Mouse (Mus musculus): ENCODE data around the gene Rpl7a.
"Not testable (repeated sequence)": the region's sequence is repeated elsewhere in the genome, so short reads cannot be mapped to it uniquely, and the experiment has no call there.

Rpl7a gene

DNA sequence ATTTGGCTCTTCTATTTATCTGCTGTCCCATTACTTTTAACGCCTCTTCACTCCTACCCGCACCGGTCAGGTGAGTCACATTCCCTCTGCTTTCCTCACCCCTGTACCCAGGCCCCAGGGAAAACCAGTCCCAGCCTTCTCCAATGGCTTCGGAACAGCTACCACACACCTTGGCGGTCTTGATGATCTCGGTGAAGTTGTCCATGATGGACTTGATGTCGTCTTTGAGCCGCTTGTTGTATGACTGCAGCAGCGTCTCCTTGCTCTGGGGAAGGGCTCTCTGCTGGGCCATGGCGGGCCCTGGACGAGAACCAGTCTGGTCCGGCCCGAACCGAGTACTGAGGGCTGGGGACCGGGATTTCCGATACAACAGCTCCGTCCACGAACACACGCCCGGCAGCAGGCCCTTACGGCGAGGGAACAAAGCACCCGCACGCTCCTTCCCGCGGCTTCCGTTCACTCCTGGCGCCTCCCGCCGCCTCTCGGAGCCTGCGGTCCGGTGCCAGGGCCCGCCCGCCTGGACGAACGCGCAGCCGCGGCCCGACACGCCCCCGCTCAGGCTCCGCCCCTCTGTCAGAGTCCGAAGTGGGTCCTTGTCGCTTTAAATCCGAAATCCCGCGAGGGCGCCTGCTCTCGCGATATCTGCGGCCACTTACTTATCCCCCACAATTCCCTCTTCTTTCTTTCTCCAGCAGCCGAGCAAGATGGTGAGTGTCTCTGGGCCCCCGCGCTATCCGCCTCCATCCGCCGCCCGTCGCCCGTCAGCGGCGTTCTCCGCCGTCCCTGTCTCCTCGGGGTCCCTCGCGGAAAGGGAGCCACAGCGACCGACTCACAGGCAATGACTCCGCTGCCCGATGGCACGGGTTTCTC, at the start of gene Rpl7a, which contains the start of gene Med22:
Rpl7a (plus strand) TSS at position 641 of the 870 bp plus-strand sequence.
Med22 (minus strand) TSS at position 554 of the 870 bp plus-strand sequence.
- peak; percentile 98 for DNase-seq (ENCODE audit: low read depth, low spot score)

DNA sequence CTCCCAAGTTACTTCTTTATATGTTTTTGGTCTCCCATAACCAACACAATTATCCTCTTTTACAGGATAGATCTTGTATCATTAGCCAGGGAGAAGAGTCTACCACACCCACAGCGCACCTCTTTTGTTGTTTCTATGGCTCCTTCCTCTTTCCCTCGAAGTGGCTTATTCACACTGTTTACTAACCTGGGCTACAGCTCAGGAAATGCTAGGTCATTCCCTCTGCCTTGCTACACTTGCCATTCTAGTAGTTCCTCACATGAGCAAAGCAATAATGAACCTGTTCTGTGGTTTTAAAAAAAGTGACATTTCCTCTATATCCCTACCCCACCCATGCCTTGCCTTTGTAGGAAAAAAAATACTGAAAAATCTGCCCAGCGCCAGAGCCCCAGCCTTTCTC, 47.7 kb upstream of the Rpl7a start:
- DNase-seq (ENCODE audit: low read depth, low spot score), result no peak

DNA sequence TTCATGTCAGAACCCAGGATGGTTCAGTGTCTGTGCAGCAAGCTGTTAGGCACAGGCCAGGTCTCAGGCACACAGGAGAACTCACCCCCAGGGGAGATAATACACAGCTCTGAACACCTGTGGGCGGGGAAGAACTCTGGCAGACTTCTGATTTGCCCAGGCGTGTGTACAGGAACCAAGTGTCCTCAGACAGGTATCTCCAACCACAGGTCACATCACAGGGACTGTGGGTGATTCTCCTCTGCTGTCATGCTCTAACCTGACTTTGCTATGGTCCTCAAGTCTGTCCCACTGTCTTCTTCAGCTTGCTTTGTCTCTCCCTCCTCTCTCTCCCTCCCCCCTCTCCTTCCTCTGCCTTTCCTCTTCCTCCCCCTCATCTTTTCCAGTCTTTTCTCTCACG, 45.7 kb upstream of the Rpl7a start, which contains the start of gene Abo:
Abo (minus strand) TSS at position 101 of the 400 bp plus-strand sequence.
- no peak for DNase-seq (ENCODE audit: low read depth, low spot score)

DNA sequence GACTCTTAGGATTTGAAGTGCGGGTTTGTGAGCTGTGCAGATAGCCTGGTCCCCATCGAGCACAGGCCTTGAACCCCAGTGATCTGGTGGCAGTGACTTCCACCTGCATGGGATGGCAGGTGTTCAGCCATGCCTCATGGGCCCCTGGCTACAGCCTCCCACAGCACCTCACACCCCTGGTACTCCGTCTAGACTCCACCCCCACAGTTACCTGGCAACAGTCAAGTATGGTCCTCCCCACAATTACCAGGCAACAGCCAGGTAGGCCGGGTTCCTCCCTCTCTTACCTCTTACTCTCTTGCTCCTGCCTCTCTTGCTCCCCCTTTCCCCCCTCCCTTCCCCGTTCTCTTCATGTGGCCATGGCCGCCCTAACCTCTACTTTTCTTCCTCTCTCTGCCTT, 39.9 kb upstream of the Rpl7a start:
- no peak for DNase-seq (ENCODE audit: low read depth, low spot score)

DNA sequence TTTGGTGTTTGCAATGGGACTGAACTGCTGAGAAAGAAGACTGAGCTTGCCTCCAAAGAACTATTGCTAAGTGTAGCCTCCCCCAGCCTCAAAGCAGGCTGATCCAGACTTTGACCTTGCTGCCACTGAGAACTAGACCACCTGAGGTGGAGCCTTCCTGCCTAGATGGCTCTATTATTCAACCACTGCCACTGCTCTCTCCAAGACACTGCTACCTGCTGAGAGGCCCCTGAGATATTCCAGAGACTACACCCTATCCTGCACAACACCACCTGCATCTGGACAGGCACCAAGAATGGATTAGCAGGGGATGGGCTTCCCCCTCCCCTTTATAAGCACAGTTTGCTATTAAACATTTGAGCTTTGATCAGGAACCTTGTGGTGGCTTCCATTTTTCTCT, 32.0 kb upstream of the Rpl7a start:
- DNase-seq (ENCODE audit: low read depth, low spot score), result no peak

DNA sequence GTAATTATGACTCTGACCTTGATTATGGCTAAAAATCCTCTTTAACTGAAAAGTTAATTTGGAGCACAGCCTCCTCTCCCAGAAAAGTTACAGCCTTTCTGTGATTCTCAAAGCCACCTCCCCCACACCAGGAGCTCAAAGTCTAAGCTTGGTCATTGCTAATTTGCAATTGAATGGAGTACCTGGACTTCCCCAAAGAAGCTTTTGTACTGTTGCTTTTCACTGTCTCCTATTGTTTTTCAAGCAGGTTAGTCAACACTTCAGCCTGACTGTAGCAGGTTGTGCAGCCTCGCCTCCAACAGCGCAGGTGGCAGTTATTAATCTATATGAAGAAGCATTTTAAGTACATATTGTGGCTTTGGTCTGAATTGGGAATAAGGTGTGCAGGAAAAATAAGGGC, 25.0 kb upstream of the Rpl7a start:
- not testable (repeated sequence) for DNase-seq (ENCODE audit: low read depth, low spot score)

DNA sequence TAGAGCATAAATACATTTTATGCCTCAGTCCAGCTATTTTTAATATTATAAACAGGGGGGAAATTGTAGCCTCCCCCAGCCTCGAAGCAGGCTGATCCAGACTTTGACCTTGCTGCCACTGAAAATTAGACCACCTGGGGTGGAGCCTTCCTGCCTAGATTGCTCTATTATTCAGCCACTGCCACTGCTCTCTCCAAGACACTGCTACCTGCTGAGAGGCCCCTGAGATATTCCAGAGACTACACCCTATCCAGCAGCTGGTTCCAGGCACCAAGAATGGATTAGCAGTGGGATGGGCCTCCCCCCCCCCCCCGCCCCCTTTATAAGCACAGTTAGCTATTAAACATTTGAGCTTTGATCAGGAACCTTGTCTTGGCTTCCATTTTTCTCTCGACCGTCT, 24.4 kb upstream of the Rpl7a start:
- not testable (repeated sequence) for DNase-seq (ENCODE audit: low read depth, low spot score)

DNA sequence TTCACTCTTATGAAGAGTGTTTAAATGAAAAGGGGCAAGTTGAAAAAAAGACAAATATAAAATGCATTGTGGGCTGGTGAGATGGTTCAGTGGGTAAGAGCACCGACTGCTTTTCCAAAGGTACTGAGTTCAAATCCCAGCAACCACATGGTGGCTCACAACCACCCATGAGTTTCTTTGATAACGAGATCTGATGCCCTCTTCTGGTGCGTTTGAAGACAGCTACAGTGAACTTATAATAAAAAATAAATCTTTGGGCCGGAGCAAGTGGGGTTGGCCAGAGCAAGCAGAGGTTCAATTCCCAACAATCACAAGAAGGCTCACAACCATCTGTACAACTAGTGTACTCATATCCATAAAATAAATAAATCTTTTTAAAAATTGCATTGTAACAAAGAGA, 14.7 kb upstream of the Rpl7a start:
- DNase-seq (ENCODE audit: low read depth, low spot score), result no peak

DNA sequence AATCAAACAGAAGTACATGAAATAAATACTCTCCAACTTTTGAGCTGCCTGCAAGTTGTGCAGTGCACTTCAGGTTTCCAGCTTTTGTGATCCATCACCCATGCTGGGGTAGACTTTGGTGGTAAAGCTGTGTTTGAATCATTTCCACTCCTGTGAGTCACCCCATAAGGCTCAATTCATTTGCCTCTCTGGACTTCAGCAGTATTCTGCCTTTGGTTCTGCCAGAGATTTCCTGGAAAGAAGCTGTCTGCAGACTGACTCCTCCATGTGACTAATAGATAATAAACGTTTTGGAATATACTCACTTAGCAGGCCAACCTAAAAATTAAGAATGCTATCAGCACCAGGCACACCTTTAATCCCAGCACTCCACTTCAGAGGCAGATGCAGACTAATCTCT, 9.8 kb upstream of the Rpl7a start:
- DNase-seq (ENCODE audit: low read depth, low spot score), result peak; percentile 58

DNA sequence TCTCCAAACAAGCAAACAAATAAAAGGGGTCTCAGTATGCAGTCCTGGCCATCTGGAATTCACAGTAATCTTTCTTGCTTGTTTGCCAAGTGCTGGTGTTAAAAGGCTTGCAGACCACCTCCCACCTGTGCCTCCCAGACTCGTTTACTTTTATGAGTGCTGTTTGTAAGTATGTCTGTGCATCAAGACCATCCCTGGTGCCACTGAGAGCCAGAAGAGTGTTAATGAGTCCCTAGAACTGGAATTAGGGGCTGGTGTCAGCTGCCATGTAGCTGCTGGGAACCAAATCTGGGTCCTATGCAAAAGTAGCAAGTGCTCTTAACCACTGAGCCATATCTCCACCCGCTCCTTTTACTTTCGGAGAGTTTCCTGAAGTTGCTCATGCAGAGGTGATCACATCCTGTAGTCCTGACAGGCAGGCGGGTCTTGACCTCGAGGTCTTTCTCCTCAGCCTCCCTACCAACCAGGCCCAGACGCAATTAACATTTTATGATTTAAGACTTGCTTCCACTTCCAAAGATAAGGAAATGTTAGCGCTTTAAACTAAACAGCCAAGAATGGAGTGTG, 8.6 kb upstream of the Rpl7a start:
- no peak for DNase-seq (ENCODE audit: low read depth, low spot score)

DNA sequence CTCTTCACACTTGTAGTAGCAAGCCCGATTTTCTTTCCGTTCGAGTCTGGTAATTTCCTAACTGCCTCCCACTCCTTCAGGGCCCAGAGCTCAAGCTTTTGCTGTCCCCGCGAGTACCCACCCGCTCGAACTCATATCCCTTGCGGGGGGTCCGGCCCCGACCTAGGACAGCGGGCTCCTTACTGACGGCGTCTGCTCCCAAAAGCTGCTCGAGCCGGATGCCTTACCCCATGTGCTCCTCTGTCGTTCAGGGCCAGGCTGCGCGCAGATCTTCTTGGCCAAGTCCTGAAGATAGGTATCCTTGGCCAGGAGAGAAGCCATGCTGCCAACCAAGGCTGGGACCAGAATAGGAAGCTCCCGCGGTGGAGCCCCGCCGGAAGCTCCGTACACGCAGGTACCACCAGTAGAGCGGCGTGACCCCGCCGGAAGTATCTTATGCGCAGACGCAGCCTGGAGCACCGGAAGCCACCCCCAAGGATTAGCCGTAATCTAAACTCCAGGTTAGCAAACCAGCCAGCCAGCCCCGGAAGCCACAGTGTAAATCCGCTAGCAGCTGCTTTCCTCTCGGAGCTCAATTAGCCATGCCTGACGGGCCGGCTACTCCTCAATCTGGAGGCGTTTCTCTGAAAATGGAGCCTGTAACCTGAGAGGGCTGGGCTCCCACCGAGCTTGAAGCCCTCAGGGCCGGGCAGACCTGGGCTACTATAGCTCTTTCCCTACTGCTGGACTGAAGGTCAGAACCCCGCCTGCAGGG, 7.9 kb upstream of the Rpl7a start, which contains the start of gene Surf6:
Surf6 (minus strand) TSS at position 413 of the 754 bp plus-strand sequence.
- DNase-seq (ENCODE audit: low read depth, low spot score), result peak; percentile 97

DNA sequence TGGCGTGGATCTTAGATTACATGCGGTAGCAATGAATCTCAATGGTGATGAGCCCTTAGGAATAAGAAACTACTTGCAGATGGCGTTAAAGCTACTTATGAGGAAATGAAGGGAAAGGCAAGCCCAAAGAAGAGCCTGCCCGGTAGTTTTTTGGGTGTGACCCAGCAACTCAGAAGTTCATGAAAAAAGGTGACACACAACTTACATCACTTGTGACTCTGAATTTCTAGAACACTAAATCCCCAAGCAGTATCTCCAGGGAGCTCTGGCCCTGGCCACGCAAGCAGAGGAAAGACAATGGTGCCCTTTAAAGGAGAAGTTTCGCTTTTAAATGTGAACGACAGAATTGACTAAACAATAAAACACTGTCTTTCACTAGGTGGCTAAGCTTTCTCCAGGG, 7.3 kb upstream of the Rpl7a start:
- peak; percentile 61 for DNase-seq (ENCODE audit: low read depth, low spot score)

DNA sequence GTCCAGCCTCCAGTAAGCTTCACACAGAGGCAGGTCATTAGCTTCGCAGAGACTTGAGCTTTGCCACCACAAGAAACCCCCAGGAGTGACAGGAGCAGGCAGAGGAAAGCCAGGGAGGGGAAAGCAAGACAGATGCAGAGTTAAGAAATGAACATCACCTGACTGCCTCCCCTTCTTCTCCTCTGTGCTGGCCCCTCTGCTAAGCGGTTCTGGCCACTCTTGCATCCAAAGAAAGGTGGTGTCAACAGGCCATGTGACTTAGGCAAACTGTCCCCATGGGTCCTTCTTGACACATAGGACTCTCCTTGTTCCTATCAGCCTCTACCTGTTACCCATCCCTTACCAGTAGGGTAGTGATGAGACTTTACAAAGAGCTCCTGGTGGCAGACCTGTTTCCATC, 4.6 kb upstream of the Rpl7a start:
- DNase-seq (ENCODE audit: low read depth, low spot score), result no peak

DNA sequence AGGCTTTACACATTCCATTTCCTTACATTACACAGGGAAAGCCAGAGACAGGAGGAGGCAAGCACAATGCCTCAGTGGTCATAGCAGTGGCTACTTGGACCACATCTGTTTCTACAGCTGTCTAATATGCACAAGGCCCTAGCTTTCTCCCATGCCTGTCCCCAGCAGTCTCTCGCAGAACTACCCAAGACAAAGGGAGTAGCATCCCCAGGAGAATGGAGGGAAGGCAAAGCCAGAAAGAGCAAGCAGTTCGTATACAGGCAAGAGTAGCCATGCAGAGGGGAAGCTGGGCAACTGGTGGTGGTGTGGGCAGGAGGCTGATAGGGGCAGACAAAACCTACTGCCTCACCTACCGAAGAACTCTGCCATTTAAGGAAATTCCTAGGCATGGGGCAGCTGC, 4.1 kb upstream of the Rpl7a start:
- no peak for DNase-seq (ENCODE audit: low read depth, low spot score)

DNA sequence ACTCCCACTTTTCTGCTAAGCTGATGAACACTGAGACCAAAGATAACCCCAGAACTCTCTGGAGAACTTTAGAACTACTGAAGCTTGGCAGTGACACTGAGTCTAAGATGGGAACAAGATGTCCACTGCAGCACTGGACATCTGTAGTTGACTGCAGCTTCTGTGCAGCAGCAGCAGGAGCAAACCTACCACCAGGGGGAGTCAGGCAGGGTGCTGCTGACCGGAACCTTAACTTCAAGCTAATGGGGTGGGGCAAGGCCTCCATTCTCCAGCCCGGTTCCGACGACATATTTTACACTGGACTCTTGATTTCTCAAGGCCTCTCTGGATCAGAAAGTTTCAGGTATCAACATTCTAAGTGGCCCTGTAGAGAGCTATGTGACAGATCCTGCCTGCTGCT, 3.5 kb upstream of the Rpl7a start:
- DNase-seq (ENCODE audit: low read depth, low spot score), result peak; percentile 77

DNA sequence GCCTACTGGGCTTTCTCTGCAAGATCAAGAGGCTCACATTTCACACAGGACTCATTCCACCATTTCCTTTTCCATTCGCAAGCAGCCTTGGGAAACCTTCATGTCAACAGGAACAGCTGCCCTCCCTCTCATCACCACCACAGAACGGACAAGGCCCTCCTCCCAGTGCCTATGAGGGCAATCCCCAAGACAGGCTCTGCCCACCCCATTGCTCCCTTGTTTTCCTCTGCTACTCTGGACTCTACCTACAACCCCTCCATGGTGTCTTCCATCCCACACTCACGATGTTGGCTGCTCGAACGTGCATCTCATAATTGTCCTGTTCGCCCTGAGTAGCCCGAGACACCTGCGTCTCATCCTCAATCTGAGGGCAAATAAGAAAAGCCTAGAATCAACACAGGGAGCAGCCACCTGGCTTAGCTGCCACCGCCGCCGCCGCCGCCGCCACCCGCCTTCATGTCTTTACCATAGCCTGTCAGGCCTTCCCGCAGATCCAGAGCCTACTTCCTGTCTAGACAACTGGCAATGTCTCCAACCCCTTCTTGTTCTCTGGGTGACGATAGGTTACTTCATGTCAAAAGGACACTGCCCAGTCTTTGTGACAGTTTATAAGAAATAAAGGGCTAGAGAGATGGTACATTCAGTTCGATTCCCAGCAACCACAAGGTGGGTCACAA, 1.7 kb upstream of the Rpl7a start:
- no peak for DNase-seq (ENCODE audit: low read depth, low spot score)

DNA sequence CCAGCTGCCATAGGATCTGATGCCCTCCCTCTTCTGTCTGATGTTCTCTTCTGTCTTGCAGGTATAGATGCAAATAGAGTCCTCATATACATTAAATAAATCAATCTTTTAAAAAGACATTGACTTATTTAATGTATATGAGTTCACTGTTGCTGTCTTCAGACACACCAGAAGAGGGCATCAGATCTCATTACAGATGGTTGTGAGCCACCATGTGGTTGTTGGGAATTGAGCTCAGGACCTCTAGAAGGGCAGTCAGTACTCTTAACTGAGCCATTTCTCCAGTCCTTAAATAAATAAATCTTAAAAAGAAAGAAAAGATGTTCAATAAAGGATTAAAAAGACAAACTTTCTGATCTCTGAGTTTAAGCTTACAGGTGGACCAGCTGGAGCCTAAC, 1.2 kb upstream of the Rpl7a start:
- peak; percentile 27 for DNase-seq (ENCODE audit: low read depth, low spot score)

DNA sequence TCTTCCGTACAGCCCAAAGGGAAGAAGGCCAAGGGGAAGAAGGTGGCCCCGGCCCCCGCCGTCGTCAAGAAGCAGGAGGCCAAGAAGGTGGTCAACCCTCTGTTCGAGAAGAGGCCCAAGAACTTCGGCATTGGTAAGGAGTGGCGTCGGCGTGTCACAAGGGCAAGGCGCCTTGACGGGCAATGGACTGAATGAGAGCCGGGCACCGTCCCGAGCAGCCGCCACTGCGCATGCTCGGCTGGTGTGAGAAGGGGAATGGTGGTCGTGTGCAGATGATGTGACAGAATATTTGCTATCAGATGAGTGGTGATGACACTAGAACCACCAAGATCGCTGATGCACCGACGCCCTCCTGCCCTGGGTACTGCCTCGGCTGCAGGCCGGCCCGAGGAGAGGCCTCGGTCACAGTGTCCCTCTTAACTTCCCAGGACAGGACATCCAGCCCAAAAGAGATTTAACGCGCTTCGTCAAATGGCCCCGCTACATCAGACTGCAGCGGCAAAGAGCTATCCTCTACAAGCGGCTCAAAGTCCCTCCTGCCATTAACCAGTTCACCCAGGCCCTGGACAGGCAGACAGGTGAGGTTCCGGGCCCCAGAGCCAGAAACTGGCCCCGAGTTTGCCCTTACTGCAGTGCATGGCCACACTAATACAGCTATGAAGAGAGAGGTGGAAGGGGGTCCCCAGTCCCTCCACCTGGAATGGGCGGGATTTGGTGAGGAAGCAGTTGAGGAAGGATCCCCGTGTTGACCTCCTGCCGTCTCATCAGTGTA, 616 bp downstream of the Rpl7a start:
- peak; percentile 57 for DNase-seq (ENCODE audit: low read depth, low spot score)

DNA sequence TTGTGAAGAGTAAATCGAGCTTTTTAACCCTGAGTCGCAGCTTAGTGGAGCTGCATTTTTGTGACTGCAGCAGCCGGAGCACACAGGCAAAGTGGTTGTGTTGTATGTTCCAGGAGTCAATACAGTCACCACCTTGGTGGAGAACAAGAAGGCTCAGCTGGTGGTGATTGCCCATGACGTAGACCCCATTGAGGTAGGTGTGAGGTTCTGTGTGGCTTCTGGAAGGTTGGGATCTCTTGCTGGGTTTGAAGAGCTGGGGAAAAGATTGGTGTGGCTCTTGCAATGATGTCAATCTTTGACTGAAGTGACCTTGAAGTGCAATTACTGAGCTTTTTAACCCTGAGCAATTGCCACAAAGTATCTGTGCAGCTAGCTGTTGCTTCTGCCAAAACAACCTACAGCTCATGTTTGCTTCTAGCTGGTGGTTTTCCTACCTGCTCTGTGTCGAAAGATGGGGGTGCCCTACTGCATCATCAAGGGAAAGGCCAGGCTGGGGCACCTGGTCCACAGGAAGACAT, 1.7 kb downstream of the Rpl7a start:
- no peak for DNase-seq (ENCODE audit: low read depth, low spot score)

DNA sequence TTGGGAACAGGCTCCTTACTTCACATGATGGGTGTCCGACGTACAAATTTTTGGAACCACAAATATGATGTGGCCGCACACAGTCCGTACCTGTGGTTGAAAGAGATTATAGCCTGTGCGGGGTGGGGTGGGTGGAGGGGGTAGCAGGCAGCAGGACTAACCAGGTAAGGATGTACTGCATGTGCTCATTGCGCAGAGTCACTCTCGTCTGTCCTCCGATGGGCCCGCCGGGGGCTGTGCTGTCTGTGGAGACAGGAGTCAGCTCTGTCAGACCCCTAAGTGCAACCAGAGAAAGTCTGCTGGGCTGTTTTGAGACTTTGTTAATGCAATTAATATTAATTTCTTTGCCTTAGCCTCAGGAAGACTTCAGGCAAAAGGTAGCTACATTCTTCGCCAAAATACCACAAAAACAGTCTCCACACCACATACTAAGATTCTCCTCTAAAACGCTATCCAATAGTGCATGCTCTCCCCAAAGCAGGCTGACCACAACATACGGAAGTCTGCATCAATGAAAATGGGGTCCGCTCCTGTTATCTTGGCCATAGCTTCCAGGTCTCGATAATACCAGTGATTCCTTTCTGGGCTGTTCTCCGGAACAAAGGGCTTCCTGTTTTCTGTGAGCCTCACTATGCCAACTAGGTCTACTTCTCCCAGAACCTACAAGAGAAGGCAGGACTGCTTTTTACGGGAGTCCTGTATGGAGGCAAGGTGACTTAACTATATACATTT, 3.0 kb downstream of the Rpl7a start:
- DNase-seq (ENCODE audit: low read depth, low spot score), result no peak
